Mouse (Mus musculus) neural tube, embryonic 11.5 days (tissue): ENCODE measurements around the gene Ephb2. TPM values are rescaled to one million over a fixed set of nuclear protein-coding genes. Genes with fewer than 3 reads are reported as not detected.

Source experiments
- ATAC-seq: fragments of 200-750 bp; cut with Nextera tagmentation; 2 replicates; pipeline ENCODE4 v1.8.0; 2017; ENCODE audit warnings: moderate number of reproducible peaks, mild to moderate bottlenecking, moderate TSS enrichment, moderate library complexity; ENCODE audit not compliant: insufficient read depth, low FRiP score, low TSS enrichment
- DNase-seq: peaks from one replicate; pipeline ENCODE4 v3.0.0-alpha.2; 2015; ENCODE audit warnings: low spot score
- H3K27ac ChIP-seq: fragments of 300-500 bp; sonication (generic); 2 replicates; pipeline ENCODE4 v1.5.1; 2014; ENCODE audit warnings: low read depth, mild to moderate bottlenecking, low read length
- H3K27me3 ChIP-seq: fragments of 300-500 bp; sonication (generic); 2 replicates; pipeline ENCODE4 v1.6.1; 2014; ENCODE audit warnings: mild to moderate bottlenecking, low read length, mixed read lengths; ENCODE audit not compliant: control insufficient read depth, insufficient read depth
- H3K36me3 ChIP-seq: fragments of 300-500 bp; sonication (generic); 2 replicates; pipeline ENCODE4 v1.6.1; 2014; ENCODE audit warnings: mild to moderate bottlenecking, low read length, moderate library complexity, mixed read lengths; ENCODE audit not compliant: control insufficient read depth, insufficient read depth
- H3K4me1 ChIP-seq: fragments of 300-500 bp; sonication (generic); 2 replicates; pipeline ENCODE4 v1.6.1; 2014; ENCODE audit warnings: low read length, mixed read lengths; ENCODE audit not compliant: control insufficient read depth, insufficient read depth
- H3K4me2 ChIP-seq: fragments of 300-500 bp; sonication (generic); 2 replicates; pipeline ENCODE4 v1.6.1; 2014; ENCODE audit warnings: low read depth, mild to moderate bottlenecking, moderate library complexity
- H3K4me3 ChIP-seq: fragments of 300-500 bp; sonication (generic); 2 replicates; pipeline ENCODE4 v1.5.1; 2014; ENCODE audit warnings: low read depth, low read length
- H3K9ac ChIP-seq: fragments of 300-500 bp; sonication (generic); 2 replicates; pipeline ENCODE4 v1.6.1; 2014; ENCODE audit warnings: mild to moderate bottlenecking, low read length
- H3K9me3 ChIP-seq: fragments of 300-500 bp; sonication (generic); 2 replicates; pipeline ENCODE4 v1.6.1; 2016; ENCODE audit warnings: low read length; ENCODE audit not compliant: control insufficient read depth
- WGBS: fragments of 180-500 bp; shearing (Covaris S2); extraction: QIAGEN DNeasy Blood & Tissue Kit; methylation state at CpG from one replicate; pipeline ENCODE4 v1.1.7; 2014; 5-methylcytosine and 5-hydroxymethylcytosine counted together
- polyA plus RNA-seq: library from polyadenylated mRNA; unstranded; fragments of >200 nt; fragmentation: Nextera tagmentation; extraction: Ambion mirVana; gene quantifications from 2 replicates; pipeline ENCODE4 v1.2.1, GENCODE M21; 2014

Gene Ephb2
- polyA plus RNA-seq, 1 experiment from 2014 or later = 20.4 TPM

DNA sequence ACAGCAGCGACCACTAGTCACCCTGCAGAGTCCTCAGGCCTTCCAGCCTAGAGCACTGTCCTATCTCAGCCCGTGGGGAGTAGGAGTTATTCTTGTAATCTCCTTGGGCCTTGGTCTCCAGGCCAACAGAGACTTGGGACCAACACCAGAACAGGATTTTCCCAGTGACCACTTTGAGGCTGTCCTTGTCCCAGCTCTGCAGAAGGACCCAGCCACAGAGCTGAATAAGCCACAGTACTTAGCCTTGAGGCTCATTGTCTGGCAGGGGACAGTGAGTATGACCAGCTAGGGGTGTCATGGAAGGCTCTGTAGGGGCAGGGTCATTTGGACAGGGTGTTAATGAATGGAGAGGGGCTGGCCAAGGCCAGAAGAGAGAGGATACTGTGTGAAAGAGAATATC lies 126.8 kb downstream of the Ephb2 start:
- Histone ChIP-seq H3K36me3 (no peaks in the 10 kb centered on the region), H3K27ac (no peak overlapping the region), H3K4me3 (no peak overlapping the region), H3K27me3 (no peaks in the 10 kb centered on the region), H3K4me1 (0 out of 2 replicates have a peak, but pooled peaks cover 2% of the 10 kb centered on the region), H3K9ac (no peak overlapping the region), H3K9me3 (no peaks in the 10 kb centered on the region), H3K4me2 (no peak overlapping the region)
- ATAC-seq = no peak
- no peak for DNase-seq
- WGBS = 71% methylated on average over 2 of the region's 2 CpGs

DNA sequence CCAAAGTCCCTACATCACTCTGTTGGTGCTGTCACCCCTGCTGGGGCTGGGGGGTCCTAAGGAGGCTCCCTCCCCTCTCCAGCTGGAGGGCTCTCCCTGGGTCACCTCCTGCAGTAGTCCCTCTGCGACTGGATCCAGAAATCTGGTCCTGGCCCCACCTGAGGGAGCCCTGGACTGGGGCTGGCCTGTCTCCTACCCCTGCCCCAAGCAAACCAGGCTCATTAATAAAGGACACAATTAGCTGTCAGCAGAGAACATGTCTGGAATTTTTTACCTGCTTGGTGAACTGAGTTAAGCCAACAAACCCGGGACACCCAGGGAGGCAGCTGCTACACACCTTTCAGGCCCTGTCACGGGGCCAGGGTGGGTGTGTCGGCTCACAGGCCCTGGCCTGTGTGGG lies 129.1 kb downstream of the Ephb2 start:
- Histone ChIP-seq H3K4me2 (no peak overlapping the region), H3K36me3 (no peaks in the 10 kb centered on the region), H3K4me3 (no peak overlapping the region), H3K4me1 (0 out of 2 replicates have a peak, but pooled peaks cover 6% of the 10 kb centered on the region), H3K27me3 (no peaks in the 10 kb centered on the region), H3K9me3 (no peaks in the 10 kb centered on the region), H3K27ac (no peak overlapping the region), H3K9ac (no peak overlapping the region)
- 71% methylated on average over 4 of the region's 4 CpGs for WGBS
- DNase-seq (no peak), ATAC-seq (no peak)

DNA sequence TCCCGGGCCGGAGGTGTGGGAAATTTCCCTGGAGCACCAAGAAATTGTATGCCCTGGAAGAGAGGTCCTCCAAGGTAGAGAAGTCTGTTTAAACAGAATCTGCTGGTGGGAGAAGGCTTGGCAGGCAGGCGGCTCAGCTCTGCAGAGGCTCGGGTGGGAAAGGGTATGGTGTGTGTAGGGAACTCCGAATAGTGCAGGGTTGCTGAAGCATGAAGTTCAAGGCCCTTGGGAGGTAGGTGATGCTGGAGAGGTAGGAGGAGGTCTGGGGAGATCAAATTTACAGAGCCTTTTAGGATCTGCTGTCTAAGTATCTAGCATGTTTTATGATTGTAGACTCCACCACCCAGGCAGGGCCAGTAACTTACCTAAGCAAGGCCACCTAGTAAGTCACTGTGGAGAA lies 130.7 kb downstream of the Ephb2 start:
- 0 out of 2 replicates have a peak, but pooled peaks cover 6% of the 10 kb centered on the region for H3K4me1 ChIP-seq
- H3K36me3 ChIP-seq = no peaks in the 10 kb centered on the region
- no peak overlapping the region for H3K9ac ChIP-seq
- 64% methylated on average over 5 of the region's 5 CpGs for WGBS
- DNase-seq (no peak), ATAC-seq (no peak)
- H3K27me3 ChIP-seq = no peaks in the 10 kb centered on the region
- no peak overlapping the region for H3K4me2 ChIP-seq
- no peak overlapping the region for H3K27ac ChIP-seq
- H3K4me3 ChIP-seq = no peak overlapping the region
- no peaks in the 10 kb centered on the region for H3K9me3 ChIP-seq

DNA sequence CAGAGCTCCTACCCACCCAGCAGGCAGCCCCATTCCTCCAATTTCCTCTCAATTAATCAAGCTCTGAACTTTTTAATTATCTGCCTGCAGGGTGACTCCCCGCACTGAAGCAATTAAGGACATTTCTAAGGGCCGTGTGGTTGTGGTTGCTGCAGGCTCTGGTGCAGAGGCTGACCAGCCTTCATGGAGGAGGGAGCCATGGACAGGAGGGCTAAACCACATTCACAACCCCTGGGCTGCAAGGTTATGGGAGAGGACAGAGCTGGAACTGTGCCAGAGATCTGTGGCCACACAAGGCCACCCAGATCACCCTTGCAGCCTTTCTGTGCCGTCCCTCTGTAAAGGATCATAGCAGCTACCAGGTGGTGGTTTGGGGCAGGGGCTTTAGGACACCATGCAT lies 131.2 kb downstream of the Ephb2 start:
- no peak overlapping the region for H3K4me3 ChIP-seq
- H3K36me3 ChIP-seq = no peaks in the 10 kb centered on the region
- WGBS = 29% methylated on average over 3 of the region's 3 CpGs
- no peak overlapping the region for H3K4me2 ChIP-seq
- DNase-seq = no peak
- no peaks in the 10 kb centered on the region for H3K27me3 ChIP-seq
- no peaks in the 10 kb centered on the region for H3K9me3 ChIP-seq
- peak overlapping the region; percentile 34; the same call in 1 of the 2 replicates for H3K27ac ChIP-seq
- no peak overlapping the region for H3K9ac ChIP-seq
- 0 out of 2 replicates have a peak, but pooled peaks cover 6% of the 10 kb centered on the region for H3K4me1 ChIP-seq
- ATAC-seq = no peak

DNA sequence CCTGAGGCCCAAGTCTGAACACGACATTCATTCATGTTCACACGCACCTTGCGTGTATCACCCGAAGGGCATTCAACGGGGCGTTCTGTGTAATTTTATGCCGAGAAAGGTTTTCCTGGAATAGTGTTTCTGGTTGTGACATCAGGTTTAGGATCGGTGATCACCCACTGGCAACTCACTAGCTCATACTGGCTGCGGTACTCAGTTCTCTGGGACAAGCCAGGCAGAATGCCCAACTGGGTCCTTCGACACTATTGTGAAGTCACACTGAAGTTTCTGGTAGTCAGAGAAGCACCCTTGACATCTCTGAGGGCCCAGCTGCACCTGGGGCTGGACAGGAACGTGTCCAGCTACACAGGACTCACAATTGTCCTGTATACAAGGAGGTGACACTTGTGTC lies 132.4 kb downstream of the Ephb2 start:
- Histone ChIP-seq H3K27ac (no peak overlapping the region), H3K4me1 (peaks cover 13% of the 10 kb centered on the region; the same call in 1 of the 2 replicates), H3K4me3 (no peak overlapping the region), H3K36me3 (no peaks in the 10 kb centered on the region), H3K27me3 (no peaks in the 10 kb centered on the region), H3K9ac (no peak overlapping the region), H3K4me2 (no peak overlapping the region), H3K9me3 (no peaks in the 10 kb centered on the region)
- ATAC-seq = no peak
- 91% methylated on average over 11 of the region's 11 CpGs for WGBS
- no peak for DNase-seq

DNA sequence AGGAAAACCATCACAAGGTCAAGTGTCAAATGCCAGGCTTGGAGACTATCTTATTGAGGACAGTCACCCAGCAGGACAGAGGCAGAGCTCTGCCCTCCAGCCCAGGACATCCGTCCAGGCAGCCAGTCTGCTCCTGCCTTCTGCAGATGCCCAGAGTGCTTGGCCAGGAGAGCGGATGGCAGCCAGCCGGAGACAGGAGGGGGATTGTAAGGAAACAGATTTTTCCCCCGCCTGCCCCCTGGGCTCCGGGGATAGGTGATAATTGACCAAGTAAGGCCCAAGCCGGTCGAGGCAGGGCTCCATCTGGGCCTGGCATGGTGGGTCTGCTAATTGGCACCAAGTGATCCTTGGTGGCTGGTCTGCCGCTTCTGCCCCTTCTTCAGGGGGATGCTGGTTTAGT lies 133.3 kb downstream of the Ephb2 start:
- no peak for ATAC-seq
- 70% methylated on average over 8 of the region's 8 CpGs for WGBS
- Histone ChIP-seq H3K27me3 (no peaks in the 10 kb centered on the region), H3K9me3 (no peaks in the 10 kb centered on the region), H3K4me2 (no peak overlapping the region), H3K4me3 (no peak overlapping the region), H3K9ac (no peak overlapping the region), H3K4me1 (peaks cover 13% of the 10 kb centered on the region; the same call in 1 of the 2 replicates), H3K36me3 (no peaks in the 10 kb centered on the region), H3K27ac (no peak overlapping the region)
- no peak for DNase-seq

DNA sequence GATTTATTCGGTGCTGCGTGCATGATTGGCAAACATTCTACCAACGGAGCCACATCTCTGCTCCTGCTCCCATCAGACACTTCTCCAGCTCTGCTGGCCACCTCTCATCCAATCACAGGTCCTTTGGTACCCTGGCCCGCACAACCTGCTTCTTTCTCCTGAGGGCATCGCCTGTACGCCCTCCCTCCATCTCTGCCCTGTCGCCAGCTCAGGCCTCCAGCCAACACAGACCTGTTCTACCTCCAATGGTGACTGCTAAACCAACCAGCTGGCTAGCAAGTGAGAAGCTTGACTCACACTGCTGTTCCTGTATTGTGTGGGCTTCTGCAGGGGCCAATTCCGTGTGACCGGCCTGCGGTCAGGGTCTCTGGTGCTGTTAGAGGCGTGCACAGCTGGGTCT lies 134.6 kb downstream of the Ephb2 start:
- H3K4me2 ChIP-seq = no peak overlapping the region
- no peaks in the 10 kb centered on the region for H3K36me3 ChIP-seq
- DNase-seq (no peak), ATAC-seq (no peak)
- 94% methylated on average over 11 of the region's 11 CpGs for WGBS
- peaks cover 13% of the 10 kb centered on the region; the same call in 1 of the 2 replicates for H3K4me1 ChIP-seq
- no peak overlapping the region for H3K9ac ChIP-seq
- no peaks in the 10 kb centered on the region for H3K27me3 ChIP-seq
- H3K9me3 ChIP-seq = no peaks in the 10 kb centered on the region
- no peak overlapping the region for H3K27ac ChIP-seq
- no peak overlapping the region for H3K4me3 ChIP-seq

DNA sequence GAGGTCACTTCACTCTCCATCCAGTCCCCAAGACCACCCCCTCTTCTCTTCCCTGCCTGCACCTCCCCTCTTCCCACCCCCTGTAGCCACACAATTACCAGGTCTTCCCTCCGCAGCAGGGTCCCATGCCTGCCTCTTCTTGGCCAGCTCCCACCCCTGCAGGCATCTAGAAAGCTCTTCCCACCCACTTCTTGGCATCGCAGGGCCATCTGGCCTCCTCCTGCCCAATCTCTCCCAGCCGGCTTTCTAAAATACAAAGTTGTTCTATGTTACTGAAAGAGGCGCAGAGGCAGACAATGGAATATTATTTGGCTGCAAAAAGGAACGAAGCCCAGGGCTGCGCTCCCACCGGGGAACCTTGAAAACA lies 136.7 kb downstream of the Ephb2 start:
- 81% methylated on average over 7 of the region's 7 CpGs for WGBS
- peak overlapping the region; percentile 27; the same call in 1 of the 2 replicates for H3K27ac ChIP-seq
- DNase-seq (no peak), ATAC-seq (no peak)
- 0 out of 2 replicates have a peak, but pooled peaks cover 3% of the 10 kb centered on the region for H3K36me3 ChIP-seq
- H3K4me1 ChIP-seq = peaks cover 11% of the 10 kb centered on the region; the same call in 1 of the 2 replicates
- no peak overlapping the region for H3K4me2 ChIP-seq
- H3K4me3 ChIP-seq = no peak overlapping the region
- H3K9me3 ChIP-seq = no peaks in the 10 kb centered on the region
- H3K9ac ChIP-seq = no peak overlapping the region
- H3K27me3 ChIP-seq = no peaks in the 10 kb centered on the region

DNA sequence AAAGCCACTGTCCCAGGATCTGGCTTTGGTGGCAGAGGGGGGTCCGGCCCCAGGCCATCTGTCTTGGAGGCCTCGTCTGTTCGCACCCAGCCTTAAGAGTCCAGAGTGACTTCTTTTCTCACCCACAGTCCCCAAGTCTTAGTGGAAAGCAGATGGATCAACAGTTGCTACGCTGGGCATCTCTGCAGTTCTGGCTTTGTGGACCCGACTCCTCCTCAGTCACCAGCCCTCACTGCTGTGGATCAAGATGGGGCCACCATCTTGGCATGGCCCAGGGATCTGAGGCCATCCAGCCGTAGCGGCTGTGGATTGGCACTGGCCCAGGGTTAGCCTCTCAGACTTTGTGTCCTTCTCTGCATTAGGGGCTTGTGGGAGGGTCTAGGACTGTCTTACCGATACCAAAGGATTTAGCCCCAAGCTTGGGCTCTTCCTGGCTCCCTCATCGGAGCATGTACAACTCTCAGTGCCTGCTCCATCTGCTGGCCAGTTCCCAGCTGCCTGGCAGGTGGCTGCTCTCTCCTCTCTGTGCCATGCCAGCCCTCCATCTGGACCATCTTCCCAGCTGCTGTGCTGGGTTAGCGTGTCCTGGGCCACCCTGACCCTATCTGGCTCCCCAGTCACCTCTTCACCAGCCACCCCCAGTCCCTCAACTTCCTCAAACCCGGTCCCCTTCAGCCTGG lies 137.2 kb downstream of the Ephb2 start:
- Histone ChIP-seq H3K4me3 (no peak overlapping the region), H3K27me3 (no peaks in the 10 kb centered on the region), H3K9me3 (no peaks in the 10 kb centered on the region), H3K9ac (no peak overlapping the region; the same call in 1 of the 2 replicates), H3K4me2 (no peak overlapping the region), H3K36me3 (0 out of 2 replicates have a peak, but pooled peaks cover 3% of the 10 kb centered on the region), H3K27ac (peak overlapping the region; percentile 27; the same call in 1 of the 2 replicates), H3K4me1 (peaks cover 10% of the 10 kb centered on the region; the same call in 1 of the 2 replicates)
- ATAC-seq = no peak; the same call in 1 of the 2 replicates
- WGBS = 76% methylated on average over 11 of the region's 11 CpGs
- DNase-seq = no peak
